Mouse (Mus musculus) embryo, embryonic 9.5 days (tissue): ENCODE data around the gene Hif3a.
A peak's percentile ranks its signal among the peaks of the same experiment; 100 is the strongest.
"Not testable (repeated sequence)": the region's sequence is repeated elsewhere in the genome, so short reads cannot be mapped to it uniquely, and the experiment has no call there.

ENCODE experiments used
- DNase-seq: peaks from one replicate; pipeline ENCODE4 v3.0.0-alpha.2; 2017; ENCODE audit errors: extremely low spot score

The Hif3a gene

DNA sequence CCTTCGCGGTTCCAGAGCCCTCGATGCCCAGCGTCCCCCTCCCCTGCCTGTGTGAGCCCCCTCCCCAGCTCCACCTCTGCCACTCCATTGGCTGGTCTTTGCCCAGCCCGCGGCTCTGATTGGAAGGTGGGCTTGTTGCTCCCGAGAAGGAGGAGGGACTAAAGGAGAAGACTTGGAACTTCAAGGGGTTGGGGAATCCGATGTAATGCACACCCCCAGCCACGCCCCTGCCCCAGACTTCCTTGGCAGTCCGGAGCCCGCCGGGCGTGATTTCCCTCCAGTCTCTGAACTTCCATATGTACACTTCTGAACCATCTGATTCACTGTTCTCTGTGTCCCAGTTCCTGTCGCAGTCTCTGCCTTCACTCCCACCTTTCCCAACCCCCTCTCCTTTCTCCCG is at the start of gene Hif3a:
Gene Hif3a, minus strand, starts transcription at position 39 of the 400 bp plus-strand sequence.
- peak; percentile 85 for DNase-seq

DNA sequence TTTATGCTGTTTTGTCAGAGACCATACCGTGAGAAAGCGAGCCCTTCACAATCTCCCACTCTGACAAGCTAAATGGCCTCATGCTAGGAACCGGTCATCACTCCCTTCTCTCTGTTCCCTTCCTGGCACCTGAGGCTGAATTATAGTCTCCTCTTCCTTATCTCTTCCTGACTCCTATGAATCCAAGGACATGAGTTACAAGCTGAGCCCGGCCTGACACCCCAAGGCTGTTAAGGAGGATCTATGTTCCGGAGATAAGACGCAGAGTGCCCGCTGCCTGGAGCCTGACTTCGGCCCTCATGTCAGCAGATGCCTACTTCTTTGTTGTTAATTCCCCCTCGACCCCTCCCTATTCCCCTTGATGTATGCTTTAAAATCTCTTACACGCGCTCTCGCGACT is 39.4 kb upstream of the Hif3a start:
- not testable (repeated sequence) for DNase-seq

DNA sequence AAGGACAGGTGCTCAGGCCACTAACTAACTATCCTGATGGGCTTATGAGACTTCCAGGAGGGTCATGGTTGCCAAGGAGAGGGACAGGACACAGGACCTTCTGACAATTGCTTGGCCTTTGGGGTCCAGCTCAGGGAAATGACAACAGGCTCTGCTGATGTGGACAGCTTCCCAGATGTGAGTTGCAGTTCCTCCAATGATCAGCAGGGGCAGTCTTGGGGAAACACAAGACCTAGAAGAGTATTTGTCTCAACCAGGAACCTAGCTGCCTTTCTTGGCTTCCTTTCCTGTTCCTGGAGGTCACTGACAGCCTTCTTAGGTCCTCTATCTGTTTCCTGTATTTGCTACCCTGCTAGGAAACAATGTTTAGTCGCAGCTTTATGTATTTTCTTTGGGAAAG is 29.1 kb upstream of the Hif3a start:
- DNase-seq, result no peak

DNA sequence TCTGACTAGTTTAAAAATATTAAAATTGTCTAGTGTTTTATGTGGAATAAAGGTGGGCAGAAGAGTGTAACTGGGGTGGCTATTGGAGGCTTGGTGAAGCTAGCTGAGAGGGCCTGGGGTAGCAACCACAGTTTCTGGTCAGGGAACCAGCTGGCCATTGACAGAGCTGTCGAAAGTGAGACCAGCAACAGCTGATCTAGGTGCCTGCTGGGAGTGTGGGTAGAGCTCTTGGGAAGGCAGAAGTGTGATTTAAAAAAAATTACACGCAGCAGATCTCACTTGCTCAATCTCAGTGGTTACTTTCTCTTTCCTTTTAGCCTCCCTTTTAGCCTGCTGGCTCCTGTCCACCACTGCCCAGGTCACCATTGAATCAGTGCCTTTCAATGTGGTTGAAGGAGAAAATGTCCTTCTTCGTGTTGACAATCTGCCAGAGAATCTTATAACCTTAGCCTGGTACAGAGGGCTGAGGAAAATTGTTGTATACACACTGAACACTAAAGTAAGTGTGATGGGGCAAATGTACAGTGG is 27.9 kb upstream of the Hif3a start:
- DNase-seq, result no peak

DNA sequence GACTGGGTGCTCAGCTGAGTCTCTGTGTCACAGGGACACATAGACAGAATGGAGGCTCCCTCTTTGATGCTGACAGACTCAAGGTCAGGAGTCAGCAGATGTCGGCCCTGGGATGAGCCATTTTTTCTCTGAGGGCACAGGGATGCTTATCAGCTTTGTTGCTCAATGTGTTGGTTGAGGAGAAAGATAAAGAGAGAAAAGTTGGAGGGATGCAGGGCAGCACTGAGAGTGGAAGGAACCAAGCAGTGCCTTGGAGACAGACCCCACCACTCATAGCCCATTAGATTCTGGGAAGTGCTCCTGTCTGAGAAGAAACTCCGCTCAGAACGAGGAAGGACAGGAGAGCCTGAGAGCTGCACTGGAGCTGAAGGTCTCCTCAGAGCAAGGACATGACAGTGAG is 25.5 kb upstream of the Hif3a start:
- no peak for DNase-seq

DNA sequence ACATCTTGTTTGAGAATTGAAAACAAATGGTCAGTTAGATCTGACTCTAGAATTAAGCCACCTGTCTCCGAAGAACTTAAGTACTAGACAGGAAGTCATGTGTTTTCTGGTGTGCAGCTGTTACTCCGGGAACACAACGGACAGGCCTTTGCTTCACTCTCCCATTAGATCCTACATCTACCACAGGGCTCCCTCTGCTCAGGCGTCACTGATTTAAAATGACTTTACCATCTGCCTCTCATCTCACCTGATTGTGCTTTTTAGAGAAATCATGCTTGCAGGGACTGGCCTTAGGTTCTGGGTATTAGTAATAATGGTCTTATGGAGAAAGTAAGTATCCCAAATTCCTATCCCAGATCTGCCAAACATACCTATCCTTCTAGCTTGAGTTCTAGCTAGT is 20.5 kb upstream of the Hif3a start:
- no peak for DNase-seq

DNA sequence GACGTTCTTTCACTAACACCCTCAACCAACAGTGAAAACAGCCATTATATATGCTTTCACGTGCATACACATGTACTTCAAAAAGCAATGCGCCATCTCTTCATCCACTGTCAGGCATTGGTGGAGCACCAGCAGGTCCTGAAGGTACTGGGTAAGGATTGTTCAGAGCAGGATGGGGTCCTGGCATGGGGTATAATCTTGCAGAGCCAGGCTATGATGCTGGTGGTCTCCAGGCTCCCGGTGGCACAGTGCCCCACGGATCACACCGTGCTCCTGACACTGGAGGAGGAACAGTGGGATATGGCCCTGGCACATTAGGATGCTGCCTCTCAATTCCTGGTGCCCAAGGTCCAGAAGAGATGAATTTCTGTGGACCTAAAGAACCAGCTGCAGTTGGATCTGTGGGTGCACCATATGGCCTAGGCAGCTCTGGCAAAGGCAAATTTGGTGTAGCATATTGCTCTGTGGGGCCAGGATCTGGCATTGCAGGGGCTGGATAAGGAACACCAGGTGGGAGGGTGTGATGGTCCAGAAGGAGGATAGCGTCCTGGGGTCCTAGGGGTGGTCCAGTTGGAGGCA is 15.9 kb upstream of the Hif3a start:
- no peak for DNase-seq

DNA sequence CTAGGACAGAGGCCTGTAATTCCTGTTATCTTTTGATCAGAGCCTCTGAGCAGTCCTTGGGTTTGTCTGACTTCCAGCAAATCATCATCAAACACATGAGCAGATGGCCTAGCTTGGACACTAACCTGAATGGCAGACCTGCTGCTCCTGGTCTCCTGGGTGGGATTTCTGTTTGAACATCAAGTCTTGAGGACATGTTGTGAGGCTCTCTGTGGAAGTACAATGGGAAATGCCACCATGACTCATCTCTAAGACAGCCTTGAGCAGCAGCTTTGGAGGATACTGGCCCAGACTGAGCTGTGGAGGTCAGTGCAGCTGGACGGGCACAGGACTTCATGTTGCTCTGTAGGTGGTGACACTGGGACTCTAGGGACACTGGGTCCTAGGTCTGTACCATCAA is 14.3 kb upstream of the Hif3a start:
- DNase-seq, result no peak

DNA sequence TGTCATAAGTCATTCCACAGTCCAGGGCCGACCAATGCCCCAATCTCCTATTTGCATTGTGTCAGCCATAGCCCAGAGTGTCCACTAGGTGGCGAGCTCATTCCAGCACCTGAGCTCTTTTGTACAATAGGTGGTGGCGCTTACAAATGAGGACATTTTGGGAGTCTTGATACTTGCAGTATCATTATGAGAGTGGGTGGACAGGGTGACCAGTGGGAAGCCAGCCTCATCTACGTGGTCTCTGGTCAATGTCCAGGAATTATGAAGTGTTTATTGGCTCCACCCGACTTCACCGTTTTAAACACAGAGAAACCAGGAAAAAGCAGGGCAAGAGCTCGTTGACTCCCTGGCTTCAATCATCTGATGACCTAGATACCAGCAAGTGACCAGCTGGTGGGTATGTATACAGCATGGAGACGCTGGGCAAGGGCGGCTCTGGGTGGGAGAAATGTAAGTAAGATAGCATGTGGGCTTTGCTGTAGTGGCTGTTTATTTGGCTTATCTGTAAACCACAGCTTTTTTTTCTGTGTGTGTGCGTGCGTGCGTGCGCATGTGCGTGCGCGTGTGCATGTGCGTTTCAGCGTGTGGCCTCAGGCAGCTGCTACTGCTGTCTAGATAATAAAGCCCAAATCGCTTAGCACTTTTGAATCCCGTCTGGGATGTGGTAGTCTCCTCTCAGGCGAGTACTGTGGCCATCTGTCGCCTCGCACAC is 11.8 kb upstream of the Hif3a start, which contains the start of gene Psg16:
Gene Psg16, plus strand, starts transcription at position 137 of the 712 bp plus-strand sequence.
- DNase-seq, result peak; percentile 55

DNA sequence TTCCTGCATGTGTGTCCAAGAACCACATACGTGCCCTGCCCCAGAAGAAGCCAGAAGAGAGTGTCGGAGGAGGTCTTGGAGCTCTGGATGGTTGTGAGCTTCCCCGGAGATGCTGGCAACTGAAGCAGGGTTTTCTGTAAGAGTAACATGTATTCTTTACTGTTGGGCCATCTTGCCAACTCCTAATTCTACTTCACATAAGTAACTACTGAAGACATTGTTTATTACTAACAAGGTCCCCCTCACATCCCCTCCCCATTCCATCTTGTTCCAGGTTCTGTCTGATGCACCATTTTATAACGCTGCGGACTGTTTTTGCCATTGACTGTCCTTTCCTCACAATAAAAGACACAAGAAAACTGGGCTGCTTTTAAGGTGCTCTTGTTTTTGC is 11.3 kb upstream of the Hif3a start:
- DNase-seq, result no peak

DNA sequence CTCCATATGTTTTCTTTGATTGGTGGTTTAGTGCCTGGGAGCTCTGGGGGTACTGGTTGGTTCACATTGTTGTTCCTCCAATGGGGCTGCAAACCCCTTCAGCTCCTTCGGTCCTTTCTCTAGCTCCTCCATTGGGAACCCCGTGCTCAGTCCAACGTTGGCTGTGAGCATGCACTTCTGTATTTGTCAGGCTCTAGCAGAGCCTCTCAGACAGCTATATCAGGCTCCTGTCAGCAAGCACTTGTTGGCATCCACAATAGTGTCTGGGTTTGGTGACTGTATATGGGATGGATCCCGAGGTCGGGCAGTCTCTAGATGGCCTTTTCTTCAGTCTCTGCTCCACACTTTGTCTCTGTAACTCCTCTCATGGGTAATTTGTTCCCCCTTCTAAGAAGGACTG is 5.4 kb upstream of the Hif3a start:
- DNase-seq, result not testable (repeated sequence)

DNA sequence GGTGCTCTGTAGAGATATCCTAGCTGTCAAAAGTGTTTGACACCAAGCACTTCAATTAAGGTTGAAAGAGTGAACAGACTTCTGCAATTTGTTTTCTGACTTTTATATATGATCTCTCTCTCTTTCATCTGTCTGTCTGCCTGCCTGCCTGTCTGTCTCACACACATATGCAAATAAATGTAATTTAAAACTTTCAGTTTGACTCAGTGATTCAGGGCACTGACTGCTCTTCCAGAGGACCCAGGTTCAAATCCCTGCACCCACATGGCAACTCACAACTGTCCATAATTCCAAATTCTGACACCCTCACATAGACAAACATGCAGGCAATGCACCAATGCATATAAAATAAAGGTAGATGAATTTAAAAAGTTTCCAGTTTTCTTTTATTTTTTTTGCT is 4.8 kb upstream of the Hif3a start:
- no peak for DNase-seq

DNA sequence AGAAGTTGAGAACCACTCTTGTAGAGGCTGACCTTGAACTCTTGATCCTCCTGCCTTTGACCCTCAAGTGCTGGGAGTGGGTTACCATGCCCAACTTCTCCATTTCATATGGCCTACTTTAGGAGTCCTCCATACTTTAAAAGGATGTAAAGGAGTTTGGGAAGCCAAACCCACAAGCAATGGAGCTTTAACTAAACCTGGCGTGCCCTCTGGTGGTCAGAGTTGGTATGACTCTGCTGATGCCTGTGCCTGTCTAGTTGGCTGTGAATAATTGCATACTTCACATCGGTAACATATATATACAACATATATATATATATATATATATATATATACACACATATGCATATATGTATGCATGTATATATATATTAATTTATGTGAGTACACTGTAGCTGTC is 4.2 kb upstream of the Hif3a start:
- DNase-seq, result peak; percentile 67

DNA sequence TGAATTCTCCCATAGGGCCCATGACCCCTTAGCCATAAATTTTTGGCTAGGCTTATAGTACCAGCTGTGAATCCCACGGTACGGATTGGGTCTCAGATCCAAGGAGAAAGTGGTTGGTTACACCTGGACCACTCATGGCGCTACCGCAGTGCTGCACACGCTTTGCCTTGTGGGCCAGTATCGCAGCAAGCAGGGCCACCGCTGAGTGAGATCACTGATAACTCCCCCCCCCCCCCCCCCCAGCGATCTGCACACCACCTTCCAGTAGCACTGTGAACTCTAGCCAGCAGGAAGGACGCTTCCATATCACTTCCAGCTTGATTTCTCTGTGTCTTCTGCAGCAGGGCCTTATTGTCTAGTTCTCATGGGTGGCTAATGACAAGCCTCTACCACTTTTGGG is 3.4 kb upstream of the Hif3a start:
- DNase-seq, result no peak

DNA sequence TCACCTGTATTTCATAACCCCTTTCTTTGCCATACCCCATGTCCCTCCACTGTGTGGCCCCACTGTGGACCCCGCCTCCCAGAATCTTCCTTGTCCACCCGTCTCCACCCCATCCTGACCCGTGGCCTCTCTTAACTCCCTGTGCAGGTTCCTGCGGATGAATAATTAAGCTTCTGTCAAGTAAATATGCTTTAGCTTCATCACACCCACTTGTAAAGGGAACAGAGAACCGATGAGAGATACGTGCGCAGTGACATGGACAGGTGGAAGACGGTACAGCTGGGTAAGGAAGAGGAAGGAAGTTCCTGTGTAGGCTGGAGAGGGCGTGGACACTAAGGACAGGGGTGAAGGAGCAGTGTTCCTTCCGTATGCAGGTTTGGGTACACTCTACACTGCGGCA is 618 bp upstream of the Hif3a start:
- DNase-seq, result no peak

DNA sequence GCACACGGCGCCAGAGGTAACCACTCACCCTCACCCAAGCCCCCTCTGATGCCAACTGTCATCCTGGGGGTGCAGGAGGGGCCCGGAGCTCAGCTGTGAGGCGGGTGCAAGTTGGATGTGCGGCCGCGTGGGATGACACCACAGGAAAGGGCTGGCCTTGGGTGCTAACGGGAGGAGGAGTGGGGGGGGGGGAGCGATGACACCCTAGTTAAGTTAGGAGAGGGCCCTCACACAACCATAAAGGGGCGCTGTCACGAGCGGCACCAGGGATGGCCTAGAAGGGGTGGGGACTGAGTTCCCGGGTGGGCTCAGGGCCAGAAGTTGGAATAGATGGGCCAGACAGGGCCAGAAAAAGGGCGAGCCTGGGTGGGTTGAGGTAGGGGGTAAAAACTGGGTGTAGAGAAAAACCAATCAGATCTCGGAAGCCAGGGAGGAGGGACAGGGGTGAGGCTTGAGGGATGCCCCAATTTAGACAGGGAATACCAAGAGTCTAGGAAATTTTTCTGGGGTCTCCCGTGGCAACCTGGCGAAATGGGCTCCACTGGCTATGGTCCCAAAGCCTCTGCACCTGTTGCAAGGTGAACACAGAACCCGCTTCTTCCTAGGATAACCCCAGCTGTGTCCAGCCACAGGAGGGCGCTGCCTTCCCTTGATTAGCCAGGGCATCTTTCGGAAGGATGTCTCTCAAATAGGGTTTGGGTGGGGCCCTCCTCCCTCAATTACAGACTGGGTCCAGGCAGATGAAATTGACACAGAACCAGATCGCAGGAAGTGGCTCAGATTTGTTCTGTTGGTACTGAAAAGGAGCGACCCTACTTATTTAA is 1.2 kb downstream of the Hif3a start:
- no peak for DNase-seq

DNA sequence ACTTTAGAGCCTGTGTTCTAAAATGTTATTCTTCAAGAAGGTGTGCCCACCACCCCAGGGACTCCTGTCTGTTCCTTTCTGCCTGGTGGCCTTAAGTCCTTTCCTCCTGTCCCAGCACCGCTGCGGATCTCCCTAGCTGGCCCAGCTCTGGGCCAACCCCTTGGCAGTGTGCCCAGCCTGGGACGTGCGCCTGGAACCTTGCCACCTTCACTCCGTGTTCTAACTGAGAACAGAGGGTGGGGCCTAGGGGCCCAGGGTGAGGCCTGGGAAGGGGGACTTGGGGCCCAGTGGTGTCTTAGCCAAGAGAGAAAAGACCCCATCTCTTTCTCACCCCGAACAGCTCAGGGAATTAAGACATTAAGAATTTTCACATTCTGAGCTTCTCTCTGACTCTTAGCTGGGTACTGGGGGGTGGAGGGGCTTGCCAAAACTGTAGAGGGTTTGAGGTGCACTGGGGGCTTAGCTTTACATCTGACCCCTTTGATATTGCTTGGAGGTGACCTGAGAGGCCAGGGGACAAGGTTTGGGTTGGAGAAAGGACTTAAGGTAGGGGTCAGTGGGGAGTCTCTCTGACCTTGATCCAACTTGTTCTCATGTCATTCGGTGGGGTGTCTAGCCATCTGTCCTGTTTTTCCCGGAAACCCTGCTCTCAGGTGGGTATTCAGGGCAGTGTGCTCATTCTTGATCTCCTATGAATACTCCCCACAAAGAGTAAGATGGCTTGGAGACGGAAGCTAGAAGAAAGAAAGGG is 2.0 kb downstream of the Hif3a start:
- DNase-seq, result no peak

DNA sequence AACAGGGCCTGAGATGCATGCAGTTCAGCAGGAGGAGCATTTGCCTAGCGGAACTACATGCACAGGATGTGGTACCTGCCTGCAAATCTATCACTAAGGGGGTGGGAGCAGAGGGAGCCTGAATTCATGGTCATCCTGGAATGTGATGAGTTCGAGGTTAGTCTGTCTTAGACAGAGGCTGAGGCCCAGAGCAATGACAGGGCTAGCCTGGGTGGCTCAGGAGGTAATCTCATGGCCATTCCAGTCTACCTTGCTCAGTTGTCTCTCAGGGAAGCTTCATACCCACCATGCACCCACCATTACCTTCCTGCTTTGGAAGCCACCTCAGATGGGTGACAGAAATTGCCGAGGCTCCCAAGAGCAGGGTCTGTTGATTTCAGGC is 2.8 kb downstream of the Hif3a start:
- no peak for DNase-seq

DNA sequence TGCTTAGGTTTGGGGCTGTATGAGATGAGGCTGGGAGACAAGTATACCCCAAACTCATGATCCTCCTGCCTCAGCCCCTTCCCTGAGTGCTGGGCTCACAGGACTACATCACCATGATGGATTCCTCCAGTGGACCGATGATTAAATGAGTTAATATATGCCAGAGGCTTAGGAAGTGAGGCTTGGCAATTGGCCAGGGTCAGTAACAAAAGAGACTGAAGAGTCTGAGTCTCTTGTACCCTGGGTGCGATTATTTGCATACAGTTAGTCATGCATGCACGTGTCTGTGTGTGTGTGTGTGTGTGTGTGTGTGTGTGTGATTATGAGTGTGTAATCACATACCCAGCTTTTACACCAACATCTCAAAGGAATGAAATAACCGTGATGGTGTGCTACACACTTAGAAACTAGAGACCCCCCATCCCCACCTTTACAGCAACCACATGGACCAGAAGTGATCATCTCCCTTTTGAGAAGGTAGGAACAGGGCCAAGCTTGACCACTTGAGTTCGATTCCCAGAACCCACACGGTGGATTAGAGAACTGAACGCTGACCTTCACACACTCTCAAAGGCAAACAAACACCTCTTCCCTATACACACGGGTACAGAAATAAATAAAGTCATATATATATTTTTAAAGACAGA is 3.3 kb downstream of the Hif3a start:
- no peak for DNase-seq

DNA sequence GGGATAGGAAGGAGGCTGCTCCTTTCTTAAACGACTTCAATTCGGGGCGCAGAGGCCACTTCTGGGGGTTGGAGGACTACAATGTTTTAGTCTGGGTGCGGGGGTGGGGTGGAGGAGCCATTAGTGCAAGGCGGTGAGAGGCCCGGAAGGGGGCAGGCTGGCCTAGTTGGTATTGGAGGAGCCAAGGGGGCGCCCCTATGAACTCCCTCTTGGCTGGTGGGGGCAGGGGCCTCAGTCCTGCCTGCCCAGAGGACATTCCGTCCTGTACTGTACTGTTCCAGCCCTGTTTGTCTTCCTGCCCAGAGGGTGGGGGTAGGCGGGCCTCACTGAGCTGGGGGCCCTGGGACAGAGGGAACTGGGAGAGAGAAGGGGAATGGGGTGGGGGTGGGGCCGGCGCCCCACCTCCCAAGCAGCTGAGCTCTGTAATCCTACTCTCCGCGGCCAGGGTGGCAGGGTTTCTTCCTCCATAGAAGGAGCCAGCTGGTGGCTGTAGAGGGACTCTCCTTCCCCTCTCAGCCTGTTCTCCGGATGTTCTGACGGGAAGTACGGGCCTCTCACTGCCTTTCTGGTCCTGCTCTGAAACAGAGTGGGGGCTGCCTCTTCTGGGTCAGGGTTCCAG is 4.0 kb downstream of the Hif3a start:
- DNase-seq, result peak; percentile 73
